Comparison of ENCODE assay signal across 11 mouse cellular contexts in genomic region chr10:37321171-37321570, GRCm38 (mm10).
A peak's percentile ranks its signal among the peaks of the same experiment; 100 is the strongest.
DNase-seq lines count a peak whose midpoint lies in the region; ATAC-seq lines count a peak whose summit lies in the region.
"Had no signal": no experiment of that assay in that cellular context is flagged by ENCODE, and none has a peak within 500 bp of the region (broad histone marks: within the 10 kb centered on the region; RNA-seq: fewer than 3 reads in every experiment).

No protein-coding gene starts in this region.

- DNase-seq in layer of hippocampus, adult 9-11 months: peak; percentile 33
- DNase-seq in layer of hippocampus, postnatal 36 days: no peak
- DNase-seq in CD4-positive helper T cell, adult 2 months (ENCODE audit: low read depth, low spot score): peak; percentile 38
- no peak for DNase-seq in urinary bladder, postnatal 10 days (ENCODE audit: low spot score)
- DNase-seq: cerebellum, adult 9-11 months; gastrocnemius, postnatal 36 days; lung, adult 18-20 months had no signal

- ATAC-seq in common myeloid progenitor, adult 5-6 weeks (replicated peaks; ENCODE audit: low read depth, poor library complexity, severe bottlenecking): peak; percentile 99
- peak; percentile 98 for ATAC-seq in neutrophil, adult 5-6 weeks (ENCODE audit: extremely low read depth, insufficient number of reproducible peaks, low FRiP score, poor library complexity, severe bottlenecking)
- no peak for ATAC-seq in megakaryocyte-erythroid progenitor cell, adult 5-6 weeks (replicated peaks; ENCODE audit: low FRiP score, low TSS enrichment, poor library complexity, severe bottlenecking)
- ATAC-seq in cerebellum, adult (ENCODE audit: insufficient number of reproducible peaks, low FRiP score, low TSS enrichment): no peak

Comparison
In these comparisons a context has a peak if more than half of its experiments do, and no peak if none do; other contexts are left out.
1. DNase-seq: peak in layer of hippocampus, adult 9-11 months (single experiment) and CD4-positive helper T cell, adult 2 months (single experiment); none in layer of hippocampus, postnatal 36 days (0 of 2) and urinary bladder, postnatal 10 days (single experiment).
2. ATAC-seq: peak in common myeloid progenitor, adult 5-6 weeks (single experiment) and neutrophil, adult 5-6 weeks (single experiment); none in megakaryocyte-erythroid progenitor cell, adult 5-6 weeks (single experiment) and cerebellum, adult (single experiment).